Mouse (Mus musculus): ENCODE measurements around the gene Pla2g12b.

- no peak for TF ChIP-seq CTCF (IDR thresholded peaks at IDR 0.05; ENCODE audit: control insufficient read depth, insufficient read depth, insufficient replicate concordance, low read depth, low read length)
- TF ChIP-seq POLR2A (IDR thresholded peaks at IDR 0.05; ENCODE audit: control insufficient read depth, low read depth, low read length): no peak
Observed at GRCm38 (mm10) chr10:59466626-59467025, 63.2 kb downstream of the Pla2g12b start.

All from testis, adult 2 months (tissue).